Mouse (Mus musculus): ENCODE results near the gene Ccdc159.

DNA sequence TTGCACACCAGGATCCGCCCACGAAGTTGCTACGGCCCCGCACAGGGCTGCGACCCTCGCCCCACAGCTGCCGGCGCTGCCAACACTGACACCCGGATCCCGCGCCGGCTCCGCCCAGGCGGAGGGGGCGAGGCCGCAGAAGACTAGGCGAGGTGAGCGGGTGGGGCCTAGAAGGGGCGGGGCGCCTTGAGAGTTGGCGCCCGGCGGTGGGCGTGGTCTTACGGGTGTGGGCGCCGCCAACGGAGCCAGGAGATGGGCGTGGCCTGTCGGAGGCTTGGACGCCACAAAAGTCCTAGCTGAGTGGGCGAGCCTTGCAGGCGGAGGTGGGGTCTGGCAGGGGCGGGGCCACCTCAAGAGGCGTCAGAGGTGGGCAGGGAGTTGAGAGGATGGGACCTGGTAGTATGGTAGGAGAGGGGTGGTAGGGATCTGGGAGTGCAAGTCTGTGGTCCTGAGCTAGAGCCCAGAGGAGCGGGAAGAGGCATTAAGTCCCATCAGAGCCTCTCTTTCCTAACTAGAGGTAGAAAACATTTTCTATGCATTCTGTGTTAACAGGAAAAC, 9.2 kb upstream of the Ccdc159 start, which contains the start of gene Rab3d:
- TF ChIP-seq EP300 (IDR thresholded peaks at IDR 0.05) (no peak), CTCF (IDR thresholded peaks at IDR 0.05) (no peak)

Data from lung, postnatal 0 days (tissue).